Mouse (Mus musculus) layer of hippocampus, adult 2 months (tissue): ENCODE results near the gene Hnrnph3. TPM values are rescaled to one million over a fixed set of nuclear protein-coding genes. Genes with fewer than 3 reads are reported as not detected.
A peak's percentile ranks its signal among the peaks of the same experiment; 100 is the strongest.

Experiments used
- DNase-seq, 2 experiments: peaks; one replicate each; pipeline ENCODE4 v3.0.0; 2022; ENCODE audit warnings: low spot score in 2 of 2
- H3K27ac ChIP-seq: fragments of 200-600 bp; 2 replicates; pipeline ENCODE4 v1.8.1; 2022
- H3K4me3 ChIP-seq: fragments of 200-600 bp; 2 replicates; pipeline ENCODE4 v1.8.1; 2022; ENCODE audit warnings: mild to moderate bottlenecking
- CTCF ChIP-seq: fragments of 200-600 bp; conservative IDR thresholded peaks from 2 replicates; pipeline ENCODE4 v1.8.1; 2022; ENCODE audit warnings: antibody characterized with exemption, mild to moderate bottlenecking, moderate library complexity
- total RNA-seq, 2 experiments: library from RNA; stranded (reverse); gene quantifications; 2 replicates each; pipeline ENCODE4 v1.2.3; 2021

The Hnrnph3 gene
- total RNA-seq, 2 experiments from 2014 or later, result 51.1 to 65.3 TPM

- H3K4me3 ChIP-seq, result peak overlapping the region; percentile 5; the same call in 1 of the 2 replicates
- DNase-seq, result peak; percentile 42 to 66
- TF ChIP-seq CTCF, result no peak
- peak overlapping the region; percentile 99 for H3K27ac ChIP-seq
These were observed 2.3 kb upstream of the Hnrnph3 start for GRCm38 (mm10) chr10:63026156-63026794.

GRCm38 (mm10) chr10:63025491-63026011 lies 1.5 kb upstream of the Hnrnph3 start:
- DNase-seq, result no peak
- Histone ChIP-seq H3K27ac (peak overlapping the region; percentile 99), H3K4me3 (no peak overlapping the region)
- TF ChIP-seq CTCF, result no peak

- no peak for TF ChIP-seq CTCF
- no peak for DNase-seq
- H3K4me3 ChIP-seq, result peak overlapping the region; percentile 72
- H3K27ac ChIP-seq, result peak overlapping the region; percentile 99
These were observed 999 bp upstream of the Hnrnph3 start for GRCm38 (mm10) chr10:63025016-63025415.

- peak in 1 of 2 experiments; percentile 39 for DNase-seq
These were observed 528 bp upstream of the Hnrnph3 start for GRCm38 (mm10) chr10:63024580-63024910.

GRCm38 (mm10) chr10:63023121-63023748 lies 782 bp downstream of the Hnrnph3 start:
- TF ChIP-seq CTCF, result no peak

More at GRCm38 (mm10) chr10:63024580-63024910, 528 bp upstream of the Hnrnph3 start:
- Histone ChIP-seq H3K4me3 (peak overlapping the region; percentile 72), H3K27ac (peak overlapping the region; percentile 99)
- TF ChIP-seq CTCF, result peak; percentile 65

GRCm38 (mm10) chr10:63022541-63023120 lies 1.4 kb downstream of the Hnrnph3 start:
- no peak for DNase-seq

More at GRCm38 (mm10) chr10:63023121-63023748, 782 bp downstream of the Hnrnph3 start:
- Histone ChIP-seq H3K27ac (peak overlapping the region; percentile 99), H3K4me3 (peak overlapping the region; percentile 72)
- peak in 1 of 2 experiments; percentile 58 for DNase-seq

GRCm38 (mm10) chr10:63021702-63022101 lies 2.3 kb downstream of the Hnrnph3 start:
- Histone ChIP-seq H3K4me3 (peak overlapping the region; percentile 72), H3K27ac (0 out of 2 replicates have a peak overlapping the region, but pooled peaks have one; percentile 99)
- TF ChIP-seq CTCF, result no peak
- no peak for DNase-seq

More at GRCm38 (mm10) chr10:63022541-63023120, 1.4 kb downstream of the Hnrnph3 start:
- peak overlapping the region; percentile 99 for H3K27ac ChIP-seq
- TF ChIP-seq CTCF, result no peak
- peak overlapping the region; percentile 72 for H3K4me3 ChIP-seq

GRCm38 (mm10) chr10:63019304-63019703 lies 4.7 kb downstream of the Hnrnph3 start:
- H3K4me3 ChIP-seq, result no peak overlapping the region
- DNase-seq, result no peak
- H3K27ac ChIP-seq, result no peak overlapping the region
- no peak for TF ChIP-seq CTCF

- DNase-seq, result no peak
- Histone ChIP-seq H3K27ac (no peak overlapping the region), H3K4me3 (no peak overlapping the region)
- TF ChIP-seq CTCF, result 0 out of 2 replicates have a peak, but pooled peaks have one; percentile 4
These were observed 9.8 kb downstream of the Hnrnph3 start for GRCm38 (mm10) chr10:63014168-63014567.

- no peak for DNase-seq
- H3K4me3 ChIP-seq, result no peak overlapping the region
- TF ChIP-seq CTCF, result no peak
- no peak overlapping the region for H3K27ac ChIP-seq
These were observed 10.5 kb downstream of the Hnrnph3 start for GRCm38 (mm10) chr10:63013476-63013875.

- Histone ChIP-seq H3K27ac (no peak overlapping the region; the same call in 1 of the 2 replicates), H3K4me3 (no peak overlapping the region)
- TF ChIP-seq CTCF, result no peak
- DNase-seq, result no peak
These were observed 12.5 kb downstream of the Hnrnph3 start for GRCm38 (mm10) chr10:63011556-63011955.

- no peak for TF ChIP-seq CTCF
- Histone ChIP-seq H3K4me3 (no peak overlapping the region), H3K27ac (no peak overlapping the region)
- DNase-seq, result no peak
These were observed 13.7 kb downstream of the Hnrnph3 start for GRCm38 (mm10) chr10:63010268-63010667.

GRCm38 (mm10) chr10:63008193-63008592 lies 15.8 kb downstream of the Hnrnph3 start:
- DNase-seq, result no peak
- H3K27ac ChIP-seq, result no peak overlapping the region
- peak; percentile 29 for TF ChIP-seq CTCF
- H3K4me3 ChIP-seq, result no peak overlapping the region
